Mouse (Mus musculus): Measurements from ENCODE around the gene Pkig. TPM values are rescaled to one million over a fixed set of nuclear protein-coding genes. Genes with fewer than 3 reads are reported as not detected.

Pkig gene
- total and polyA plus RNA-seq, 2 experiments: 13.2 to 35.0 TPM

GRCm38 (mm10) chr2:163744801-163745570 is 86.8 kb downstream of the Pkig start:
- H3K27ac ChIP-seq (replicated peaks; ENCODE audit: insufficient read depth, low read depth, low read length): no peak overlapping the region
- no peak for DNase-seq (ENCODE audit: extremely low read depth, low read depth, low spot score)
- peaks cover 3% of the 10 kb centered on the region; the same call in 1 of the 2 replicates for H3K27me3 ChIP-seq (ENCODE audit: control insufficient read depth, insufficient read depth, low read length)
- H3K4me1 ChIP-seq (ENCODE audit: control insufficient read depth, insufficient read depth, low read length): peaks cover 7% of the 10 kb centered on the region; the same call in 1 of the 2 replicates
- H3K4me3 ChIP-seq (ENCODE audit: insufficient read depth, low read depth, low read length): no peak overlapping the region
- no peak overlapping the region for H3K9ac ChIP-seq (ENCODE audit: low read depth, low read length)
- TF ChIP-seq POLR2A (IDR thresholded peaks at IDR 0.05; ENCODE audit: extremely low read depth, insufficient read depth, low read length) (no peak), CTCF (IDR thresholded peaks at IDR 0.05; ENCODE audit: low read depth, low read length) (no peak)
- 84% methylated on average over 10 of the region's 10 CpGs for WGBS
- H3K36me3 ChIP-seq (ENCODE audit: control insufficient read depth, insufficient read depth, low read length): no peaks in the 10 kb centered on the region
- no peaks in the 10 kb centered on the region for H3K79me2 ChIP-seq (ENCODE audit: control insufficient read depth, insufficient read depth, low read length)

DNA sequence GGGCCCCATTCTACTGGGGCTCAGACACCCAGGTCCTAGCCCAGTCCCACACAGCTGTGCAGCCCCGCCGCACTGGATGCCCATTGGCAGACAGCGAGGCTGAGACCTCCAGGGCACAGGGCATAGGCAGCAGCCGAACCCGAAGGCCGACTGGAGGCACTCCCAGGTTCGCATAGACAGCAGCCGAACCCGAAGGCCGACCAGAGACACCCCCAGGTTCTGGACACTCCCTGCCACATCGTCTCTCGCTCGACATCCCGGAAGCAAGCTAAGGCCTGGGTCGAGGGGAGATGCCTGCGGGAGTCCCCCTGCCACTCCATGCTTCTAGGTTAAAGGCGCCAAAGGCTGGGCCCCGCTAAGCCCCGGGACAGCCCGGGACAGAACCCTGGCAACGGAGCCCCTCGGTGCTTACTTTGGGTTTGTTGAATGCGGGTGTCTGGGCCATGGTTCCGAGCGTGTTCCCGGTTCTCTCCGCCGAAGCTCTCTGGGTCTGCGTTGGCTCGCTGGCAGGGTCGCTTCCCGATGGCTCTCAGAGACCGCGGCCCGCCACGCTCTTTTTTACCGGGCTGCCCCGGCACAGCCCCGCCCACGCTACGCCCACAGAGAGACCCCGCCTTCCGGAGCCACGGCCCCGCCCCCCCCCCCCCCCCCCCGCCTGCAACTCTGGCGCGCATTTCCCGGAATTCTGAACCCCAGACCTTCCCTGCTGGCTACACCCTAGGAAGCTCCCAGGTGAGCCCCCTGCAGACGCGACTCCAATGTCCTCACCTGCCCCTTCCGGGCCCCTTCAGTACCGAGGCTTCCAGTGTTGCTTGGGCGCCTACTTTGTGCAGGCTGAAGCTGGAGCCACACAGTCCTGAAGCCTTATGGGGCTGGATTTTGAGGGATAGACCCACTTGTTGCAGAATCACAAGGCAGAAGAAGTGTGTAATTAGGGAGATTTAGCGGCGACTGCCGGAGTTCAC is 91.7 kb downstream of the Pkig start, which contains the start of gene Ada:
Gene Ada (minus strand): TSS at position 593 of the 965 bp plus-strand sequence.
- Histone ChIP-seq H3K4me3 (ENCODE audit: insufficient read depth, low read depth, low read length) (peak within 1 kb of the TSS; percentile 60), H3K79me2 (ENCODE audit: control insufficient read depth, insufficient read depth, low read length) (no peaks in the 10 kb centered on the region), H3K27ac (replicated peaks; ENCODE audit: insufficient read depth, low read depth, low read length) (no peak within 1 kb of the TSS), H3K27me3 (ENCODE audit: control insufficient read depth, insufficient read depth, low read length) (peaks cover 3% of the 10 kb centered on the region; the same call in 1 of the 2 replicates), H3K36me3 (ENCODE audit: control insufficient read depth, insufficient read depth, low read length) (no peaks in the 10 kb centered on the region), H3K4me1 (ENCODE audit: control insufficient read depth, insufficient read depth, low read length) (no peaks in the 10 kb centered on the region; the same call in 1 of the 2 replicates), H3K9ac (ENCODE audit: low read depth, low read length) (peak within 1 kb of the TSS; percentile 35)
- no peak for TF ChIP-seq CTCF (IDR thresholded peaks at IDR 0.05; ENCODE audit: low read depth, low read length)
- TF ChIP-seq POLR2A (IDR thresholded peaks at IDR 0.05; ENCODE audit: extremely low read depth, insufficient read depth, low read length): no peak
- DNase-seq (ENCODE audit: extremely low read depth, low read depth, low spot score): peak; percentile 8
- WGBS: 3% methylated on average over 57 of the region's 57 CpGs

- 86% methylated on average over 5 of the region's 5 CpGs for WGBS
These were observed 96.0 kb downstream of the Pkig start for GRCm38 (mm10) chr2:163754228-163754627.

GRCm38 (mm10) chr2:163756723-163757122 is 98.5 kb downstream of the Pkig start:
- TF ChIP-seq CTCF (IDR thresholded peaks at IDR 0.05; ENCODE audit: low read depth, low read length) (no peak), POLR2A (IDR thresholded peaks at IDR 0.05; ENCODE audit: extremely low read depth, insufficient read depth, low read length) (no peak)
- Histone ChIP-seq H3K27ac (replicated peaks; ENCODE audit: insufficient read depth, low read depth, low read length) (no peak overlapping the region), H3K4me3 (ENCODE audit: insufficient read depth, low read depth, low read length) (no peak overlapping the region), H3K27me3 (ENCODE audit: control insufficient read depth, insufficient read depth, low read length) (no peaks in the 10 kb centered on the region), H3K79me2 (ENCODE audit: control insufficient read depth, insufficient read depth, low read length) (no peaks in the 10 kb centered on the region), H3K36me3 (ENCODE audit: control insufficient read depth, insufficient read depth, low read length) (no peaks in the 10 kb centered on the region), H3K4me1 (ENCODE audit: control insufficient read depth, insufficient read depth, low read length) (no peaks in the 10 kb centered on the region), H3K9ac (ENCODE audit: low read depth, low read length) (no peak overlapping the region)
- WGBS: 42% methylated on average over 2 of the region's 2 CpGs
- peak; percentile 33 for DNase-seq (ENCODE audit: extremely low read depth, low read depth, low spot score)

More at GRCm38 (mm10) chr2:163754228-163754627, 96.0 kb downstream of the Pkig start:
- H3K4me3 ChIP-seq (ENCODE audit: insufficient read depth, low read depth, low read length): no peak overlapping the region
- no peaks in the 10 kb centered on the region for H3K27me3 ChIP-seq (ENCODE audit: control insufficient read depth, insufficient read depth, low read length)
- H3K36me3 ChIP-seq (ENCODE audit: control insufficient read depth, insufficient read depth, low read length): no peaks in the 10 kb centered on the region
- no peaks in the 10 kb centered on the region for H3K4me1 ChIP-seq (ENCODE audit: control insufficient read depth, insufficient read depth, low read length)
- no peaks in the 10 kb centered on the region for H3K79me2 ChIP-seq (ENCODE audit: control insufficient read depth, insufficient read depth, low read length)
- H3K9ac ChIP-seq (ENCODE audit: low read depth, low read length): no peak overlapping the region
- no peak overlapping the region for H3K27ac ChIP-seq (replicated peaks; ENCODE audit: insufficient read depth, low read depth, low read length)
- DNase-seq (ENCODE audit: extremely low read depth, low read depth, low spot score): no peak
- TF ChIP-seq POLR2A (IDR thresholded peaks at IDR 0.05; ENCODE audit: extremely low read depth, insufficient read depth, low read length): no peak
- no peak for TF ChIP-seq CTCF (IDR thresholded peaks at IDR 0.05; ENCODE audit: low read depth, low read length)

- Histone ChIP-seq H3K79me2 (ENCODE audit: control insufficient read depth, insufficient read depth, low read length) (no peaks in the 10 kb centered on the region), H3K9ac (ENCODE audit: low read depth, low read length) (no peak overlapping the region), H3K27me3 (ENCODE audit: control insufficient read depth, insufficient read depth, low read length) (no peaks in the 10 kb centered on the region), H3K27ac (replicated peaks; ENCODE audit: insufficient read depth, low read depth, low read length) (no peak overlapping the region), H3K4me1 (ENCODE audit: control insufficient read depth, insufficient read depth, low read length) (no peaks in the 10 kb centered on the region), H3K36me3 (ENCODE audit: control insufficient read depth, insufficient read depth, low read length) (no peaks in the 10 kb centered on the region), H3K4me3 (ENCODE audit: insufficient read depth, low read depth, low read length) (no peak overlapping the region)
- TF ChIP-seq CTCF (IDR thresholded peaks at IDR 0.05; ENCODE audit: low read depth, low read length) (no peak), POLR2A (IDR thresholded peaks at IDR 0.05; ENCODE audit: extremely low read depth, insufficient read depth, low read length) (no peak)
- no peak for DNase-seq (ENCODE audit: extremely low read depth, low read depth, low spot score)
- WGBS: 79% methylated on average over 2 of the region's 2 CpGs
These were observed 100.0 kb downstream of the Pkig start for GRCm38 (mm10) chr2:163758146-163758545.
